Mouse (Mus musculus): Measurements from ENCODE around the gene Mdm2. TPM values are rescaled to one million over a fixed set of nuclear protein-coding genes. Genes with fewer than 3 reads are reported as not detected.

The Mdm2 gene
- total and polyA plus RNA-seq, 3 experiments, result 35.3 to 601 (median 42.2) TPM

- no peaks in the 10 kb centered on the region for H3K27me3 ChIP-seq (ENCODE audit: control insufficient read depth in 1 of 2, insufficient read depth in 2 of 2, low read length in 2 of 2)
- H3K9me3 ChIP-seq (replicated peaks; ENCODE audit: insufficient read depth, low read length), result no peaks in the 10 kb centered on the region
- no peak for DNase-seq (ENCODE audit: low read depth, low spot score)
- H3K4me1 ChIP-seq (ENCODE audit: control insufficient read depth in 1 of 2, insufficient read depth in 2 of 2, low read length in 2 of 2), result no peaks in the 10 kb centered on the region
- H3K4me3 ChIP-seq (ENCODE audit: control insufficient read depth in 1 of 2, insufficient read depth in 1 of 2, low read depth in 2 of 2, low read length in 2 of 2), result no peak overlapping the region
- H3K27ac ChIP-seq (ENCODE audit: control insufficient read depth, low read depth, low read length), result no peak overlapping the region
- H3K79me2 ChIP-seq (ENCODE audit: control insufficient read depth, insufficient read depth, low read length, poor library complexity), result no peaks in the 10 kb centered on the region
- TF ChIP-seq CHD1 (IDR thresholded peaks at IDR 0.05; ENCODE audit: low read depth, low read length) (no peak), TCF12 (IDR thresholded peaks at IDR 0.05; ENCODE audit: low read depth, low read length) (no peak), NRF1 (IDR thresholded peaks at IDR 0.05; ENCODE audit: insufficient read depth, low read depth, low read length, poor library complexity, severe bottlenecking) (no peak), MYC (IDR thresholded peaks at IDR 0.05; ENCODE audit: low read depth, low read length) (no peak), NELFE (IDR thresholded peaks at IDR 0.05; ENCODE audit: low read depth, low read length) (no peak), ZKSCAN1 (IDR thresholded peaks at IDR 0.05; ENCODE audit: low read depth, low read length) (no peak), POLR2A (IDR thresholded peaks at IDR 0.05; ENCODE audit: control insufficient read depth in 1 of 2, insufficient read depth in 1 of 2, low read depth in 1 of 2, low read length in 2 of 2, poor library complexity in 1 of 2) (no peak), RCOR1 (IDR thresholded peaks at IDR 0.05; ENCODE audit: low read depth, low read length) (no peak), ZMIZ1 (IDR thresholded peaks at IDR 0.05; ENCODE audit: low read depth, low read length) (no peak), E2F4 (IDR thresholded peaks at IDR 0.05; ENCODE audit: borderline replicate concordance, low read depth, low read length) (no peak), SMC3 (IDR thresholded peaks at IDR 0.05; ENCODE audit: low read depth, low read length) (no peak), MEF2A (IDR thresholded peaks at IDR 0.05; ENCODE audit: extremely low read depth, insufficient replicate concordance, low read depth, low read length, poor library complexity, severe bottlenecking) (no peak), HCFC1 (IDR thresholded peaks at IDR 0.05; ENCODE audit: low read depth, low read length) (no peak), CHD2 (IDR thresholded peaks at IDR 0.05; ENCODE audit: low read length) (no peak), JUND (IDR thresholded peaks at IDR 0.05; ENCODE audit: low read depth, low read length) (no peak), POLR2AphosphoS2 (IDR thresholded peaks at IDR 0.05; ENCODE audit: low read length) (no peak), USF1 (IDR thresholded peaks at IDR 0.05; ENCODE audit: low read depth, low read length) (no peak), MYB (IDR thresholded peaks at IDR 0.05; ENCODE audit: low read depth, low read length) (no peak), CTCF (IDR thresholded peaks at IDR 0.05 in 2 of 3, conservative IDR thresholded peaks at IDR 0.05 in 1 of 3; ENCODE audit: control insufficient read depth in 1 of 3, insufficient read depth in 1 of 3, low read depth in 2 of 3, low read length in 3 of 3, poor library complexity in 1 of 3, severe bottlenecking in 1 of 3) (no peak), USF2 (IDR thresholded peaks at IDR 0.05; ENCODE audit: borderline replicate concordance in 1 of 2, insufficient read depth in 1 of 2, low read depth in 1 of 2, low read length in 2 of 2) (no peak)
- no peaks in the 10 kb centered on the region for H3K36me3 ChIP-seq (ENCODE audit: control insufficient read depth in 1 of 2, insufficient read depth in 2 of 2, low read length in 2 of 2)
- H3K9ac ChIP-seq (ENCODE audit: control insufficient read depth, low read depth, low read length, poor library complexity, severe bottlenecking), result no peak overlapping the region
Measured at GRCm38 (mm10) chr10:117645487-117645964, 65.0 kb downstream of the Mdm2 start.

DNA sequence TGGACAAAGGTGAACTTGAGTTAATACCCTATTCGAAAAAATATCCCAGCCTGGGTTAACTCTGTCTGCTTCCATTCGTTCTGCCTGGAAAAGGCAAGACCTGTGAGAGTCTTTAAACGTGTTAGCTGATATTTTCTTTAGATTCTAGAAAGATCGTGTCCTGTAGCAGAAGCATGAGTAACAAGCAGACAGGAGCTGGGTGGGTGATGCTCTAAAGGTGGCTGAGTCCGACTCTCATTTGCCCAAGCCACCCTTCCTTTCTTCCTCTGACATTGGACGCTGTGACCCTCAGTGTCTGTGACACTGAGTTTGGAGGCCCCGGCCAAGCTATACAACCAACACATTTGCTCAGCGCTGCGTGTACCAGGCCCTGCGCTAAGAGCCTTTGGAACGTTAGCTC, 65.7 kb downstream of the Mdm2 start:
- no peak overlapping the region for H3K4me3 ChIP-seq (ENCODE audit: control insufficient read depth in 1 of 2, insufficient read depth in 1 of 2, low read depth in 2 of 2, low read length in 2 of 2)
- no peaks in the 10 kb centered on the region for H3K27me3 ChIP-seq (ENCODE audit: control insufficient read depth in 1 of 2, insufficient read depth in 2 of 2, low read length in 2 of 2)
- no peak overlapping the region for H3K27ac ChIP-seq (ENCODE audit: control insufficient read depth, low read depth, low read length)
- no peak overlapping the region for H3K9ac ChIP-seq (ENCODE audit: control insufficient read depth, low read depth, low read length, poor library complexity, severe bottlenecking)
- H3K36me3 ChIP-seq (ENCODE audit: control insufficient read depth in 1 of 2, insufficient read depth in 2 of 2, low read length in 2 of 2), result no peaks in the 10 kb centered on the region
- no peaks in the 10 kb centered on the region for H3K4me1 ChIP-seq (ENCODE audit: control insufficient read depth in 1 of 2, insufficient read depth in 2 of 2, low read length in 2 of 2)
- H3K9me3 ChIP-seq (replicated peaks; ENCODE audit: insufficient read depth, low read length), result no peaks in the 10 kb centered on the region
- no peak for TF ChIP-seq ELF1 (IDR thresholded peaks at IDR 0.05; ENCODE audit: low read depth, low read length)
- TF ChIP-seq RCOR1 (IDR thresholded peaks at IDR 0.05; ENCODE audit: low read depth, low read length), result no peak
- no peak for TF ChIP-seq CTCF (IDR thresholded peaks at IDR 0.05 in 2 of 3, conservative IDR thresholded peaks at IDR 0.05 in 1 of 3; ENCODE audit: control insufficient read depth in 1 of 3, insufficient read depth in 1 of 3, low read depth in 2 of 3, low read length in 3 of 3, poor library complexity in 1 of 3, severe bottlenecking in 1 of 3)
- no peak for TF ChIP-seq ZKSCAN1 (IDR thresholded peaks at IDR 0.05; ENCODE audit: low read depth, low read length)
- no peak for TF ChIP-seq TCF12 (IDR thresholded peaks at IDR 0.05; ENCODE audit: low read depth, low read length)
- no peak for TF ChIP-seq MXI1 (IDR thresholded peaks at IDR 0.05; ENCODE audit: low read depth, low read length)
- TF ChIP-seq SMC3 (IDR thresholded peaks at IDR 0.05; ENCODE audit: low read depth, low read length), result no peak
- no peak for TF ChIP-seq MYB (IDR thresholded peaks at IDR 0.05; ENCODE audit: low read depth, low read length)
- DNase-seq (ENCODE audit: low read depth, low spot score), result no peak
- H3K79me2 ChIP-seq (ENCODE audit: control insufficient read depth, insufficient read depth, low read length, poor library complexity), result no peaks in the 10 kb centered on the region
